Comparison of ENCODE assay signal across 8 mouse cellular contexts in genomic region chr19:42659354-42660243, GRCm38 (mm10). TPM values are rescaled to one million over a fixed set of nuclear protein-coding genes. Genes with fewer than 3 reads are reported as not detected.
A peak's percentile ranks its signal among the peaks of the same experiment; 100 is the strongest.
DNase-seq lines count a peak whose midpoint lies in the region; ATAC-seq and TF ChIP-seq lines count a peak whose summit lies in the region.

No protein-coding gene starts in this region.

- H3K4me1 ChIP-seq in forebrain, postnatal 0 days (ENCODE audit: insufficient read depth): no peaks in the 10 kb centered on the region
- H3K4me1 ChIP-seq in hindbrain, embryonic 14.5 days (replicated peaks; ENCODE audit: control insufficient read depth, insufficient read depth, low read length): peaks cover 5% of the 10 kb centered on the region; the same call in 1 of the 2 replicates

- H3K9me3 ChIP-seq in forebrain, postnatal 0 days (ENCODE audit: low read length): no peaks in the 10 kb centered on the region
- H3K9me3 ChIP-seq in hindbrain, embryonic 14.5 days (ENCODE audit: control insufficient read depth, low read length): no peaks in the 10 kb centered on the region

- ATAC-seq in cerebellum, adult (ENCODE audit: insufficient number of reproducible peaks, low FRiP score, low TSS enrichment): no peak
- ATAC-seq in forebrain, postnatal 0 days: peak; percentile 59
- peak; percentile 47; the same call in 1 of the 2 replicates for ATAC-seq in hindbrain, embryonic 14.5 days (ENCODE audit: low FRiP score)
- ATAC-seq in megakaryocyte, adult 5-6 weeks (ENCODE audit: poor library complexity, severe bottlenecking): no peak

- H3K27ac ChIP-seq in forebrain, postnatal 0 days (ENCODE audit: low read depth, low read length): no peak overlapping the region
- no peak overlapping the region for H3K27ac ChIP-seq in hindbrain, embryonic 14.5 days

- H3K4me2 ChIP-seq in forebrain, postnatal 0 days (ENCODE audit: low read depth): no peak overlapping the region
- no peak overlapping the region for H3K4me2 ChIP-seq in hindbrain, embryonic 14.5 days (replicated peaks)

- WGBS in forebrain, postnatal 0 days: 17% methylated on average over 21 of the region's 21 CpGs
- WGBS in hindbrain, embryonic 14.5 days: 26% methylated on average over 21 of the region's 21 CpGs

- TF ChIP-seq POLR2A in brain, embryonic 14.5 days (IDR thresholded peaks at IDR 0.05; ENCODE audit: borderline replicate concordance, extremely low read depth, insufficient read depth, insufficient read length, poor library complexity, severe bottlenecking): no peak

- no peaks in the 10 kb centered on the region for H3K27me3 ChIP-seq in forebrain, postnatal 0 days (ENCODE audit: insufficient read depth, low read length)
- 0 out of 2 replicates have a peak, but pooled peaks cover 7% of the 10 kb centered on the region for H3K27me3 ChIP-seq in hindbrain, embryonic 14.5 days (ENCODE audit: control insufficient read depth, insufficient read depth, low read length)

- TF ChIP-seq CTCF in brain, embryonic 14.5 days (IDR thresholded peaks at IDR 0.05; ENCODE audit: borderline replicate concordance, extremely low read depth, insufficient read depth, insufficient read length): no peak
- TF ChIP-seq CTCF in forebrain, postnatal 0 days (IDR thresholded peaks at IDR 0.05; ENCODE audit: low read depth): no peak

- H3K4me3 ChIP-seq in forebrain, postnatal 0 days (ENCODE audit: low read depth, low read length): no peak overlapping the region
- H3K4me3 ChIP-seq in hindbrain, embryonic 14.5 days (replicated peaks; ENCODE audit: low read length): no peak overlapping the region

- no peaks in the 10 kb centered on the region for H3K36me3 ChIP-seq in forebrain, postnatal 0 days (ENCODE audit: insufficient read depth)
- H3K36me3 ChIP-seq in hindbrain, embryonic 14.5 days (replicated peaks; ENCODE audit: control insufficient read depth, insufficient read depth): no peaks in the 10 kb centered on the region

- H3K9ac ChIP-seq in forebrain, postnatal 0 days: no peak overlapping the region
- H3K9ac ChIP-seq in hindbrain, embryonic 14.5 days: no peak overlapping the region

- peak; percentile 19 for DNase-seq in cerebellum, adult 11 months
- DNase-seq in brain, embryonic 14.5 days (ENCODE audit: low read depth): peak; percentile 73
- peak; percentile 62 for DNase-seq in forebrain, postnatal 0 days
- no peak for DNase-seq in hindbrain, embryonic 14.5 days (ENCODE audit: low spot score)
- DNase-seq in left cerebral cortex, postnatal 36 days (ENCODE audit: low spot score in 2 of 2): peak; percentile 26 to 61
- DNase-seq in right cerebral cortex, postnatal 36 days (ENCODE audit: low spot score in 2 of 2): peak; percentile 53 to 55

- intact Hi-C loops in left cerebral cortex, postnatal 36 days (cut with DNase I): loop anchor here (2.0 to 10.0 kb wide), 2 partner anchors 85 to 215 kb away; no protein-coding TSS in a partner anchor

RNA-seq across cellular contexts. Expression of gene Loxl4, which starts 47.0 kb away (rescaled TPM):
- 0.20 and 0.63 TPM in 2 replicates for polyA plus RNA-seq in brain, embryonic 14.5 days (2012; rRNA removed)
- total RNA-seq in forebrain, postnatal 0 days (2014; rRNA removed): 0.46 and 1.5 TPM in 2 replicates
- 0.15 TPM in 1 of 2 replicates, not detected in the other for polyA plus RNA-seq in forebrain, postnatal 0 days (2015; fragmentation: Nextera tagmentation; extraction: Ambion mirVana)
- polyA plus RNA-seq in hindbrain, embryonic 14.5 days (2014; fragmentation: Nextera tagmentation; extraction: Ambion mirVana): 0.13 and 0.27 TPM in 2 replicates
- total RNA-seq in left cerebral cortex, postnatal 36 days (2021): under 1 TPM; 0.20 to 0.36 TPM
- not detected in 2 replicates for total RNA-seq in megakaryocyte, adult 5-6 weeks (2015)
- not detected in 2 replicates for total RNA-seq in megakaryocyte, adult 5-6 weeks (2017)

Comparison
In these comparisons a context has a peak if more than half of its experiments do, and no peak if none do; other contexts are left out.
1. ATAC-seq: peak in forebrain, postnatal 0 days (single experiment) and hindbrain, embryonic 14.5 days (single experiment); none in cerebellum, adult (single experiment) and megakaryocyte, adult 5-6 weeks (single experiment).